Mouse (Mus musculus): Measurements from ENCODE around the gene Slc38a6. TPM values are rescaled to one million over a fixed set of nuclear protein-coding genes. Genes with fewer than 3 reads are reported as not detected.

Slc38a6 gene
- total RNA-seq, 1 experiment from 2014 or later: 5.0 TPM

- no peak for ATAC-seq (replicated peaks; ENCODE audit: insufficient number of reproducible peaks, low FRiP score, low TSS enrichment, poor library complexity, severe bottlenecking)
Observed at GRCm38 (mm10) chr12:73378724-73379355, 92.3 kb downstream of the Slc38a6 start.

GRCm38 (mm10) chr12:73380686-73381360, 94.2 kb downstream of the Slc38a6 start:
- ATAC-seq (replicated peaks; ENCODE audit: insufficient number of reproducible peaks, low FRiP score, low TSS enrichment, poor library complexity, severe bottlenecking): no peak

GRCm38 (mm10) chr12:73381452-73381851, 94.9 kb downstream of the Slc38a6 start:
- ATAC-seq (replicated peaks; ENCODE audit: insufficient number of reproducible peaks, low FRiP score, low TSS enrichment, poor library complexity, severe bottlenecking): no peak

- no peak for ATAC-seq (replicated peaks; ENCODE audit: insufficient number of reproducible peaks, low FRiP score, low TSS enrichment, poor library complexity, severe bottlenecking)
Observed at GRCm38 (mm10) chr12:73382290-73383178, 96.0 kb downstream of the Slc38a6 start.

GRCm38 (mm10) chr12:73383179-73383510, 96.6 kb downstream of the Slc38a6 start:
- no peak for ATAC-seq (replicated peaks; ENCODE audit: insufficient number of reproducible peaks, low FRiP score, low TSS enrichment, poor library complexity, severe bottlenecking)

GRCm38 (mm10) chr12:73383861-73384260, 97.3 kb downstream of the Slc38a6 start:
- ATAC-seq (replicated peaks; ENCODE audit: insufficient number of reproducible peaks, low FRiP score, low TSS enrichment, poor library complexity, severe bottlenecking): no peak

- ATAC-seq (replicated peaks; ENCODE audit: insufficient number of reproducible peaks, low FRiP score, low TSS enrichment, poor library complexity, severe bottlenecking): no peak
Observed at GRCm38 (mm10) chr12:73384747-73385146, 98.2 kb downstream of the Slc38a6 start.

GRCm38 (mm10) chr12:73392507-73392906, 105.9 kb downstream of the Slc38a6 start:
- no peak for ATAC-seq (replicated peaks; ENCODE audit: insufficient number of reproducible peaks, low FRiP score, low TSS enrichment, poor library complexity, severe bottlenecking)

- no peak for ATAC-seq (replicated peaks; ENCODE audit: insufficient number of reproducible peaks, low FRiP score, low TSS enrichment, poor library complexity, severe bottlenecking)
Observed at GRCm38 (mm10) chr12:73393018-73393417, 106.4 kb downstream of the Slc38a6 start.

GRCm38 (mm10) chr12:73393881-73394291, 107.3 kb downstream of the Slc38a6 start:
- ATAC-seq (replicated peaks; ENCODE audit: insufficient number of reproducible peaks, low FRiP score, low TSS enrichment, poor library complexity, severe bottlenecking): no peak

GRCm38 (mm10) chr12:73394571-73394970, 108.0 kb downstream of the Slc38a6 start:
- ATAC-seq (replicated peaks; ENCODE audit: insufficient number of reproducible peaks, low FRiP score, low TSS enrichment, poor library complexity, severe bottlenecking): no peak

- ATAC-seq (replicated peaks; ENCODE audit: insufficient number of reproducible peaks, low FRiP score, low TSS enrichment, poor library complexity, severe bottlenecking): no peak
Observed at GRCm38 (mm10) chr12:73399426-73399825, 112.8 kb downstream of the Slc38a6 start.

- ATAC-seq (replicated peaks; ENCODE audit: insufficient number of reproducible peaks, low FRiP score, low TSS enrichment, poor library complexity, severe bottlenecking): no peak
Observed at GRCm38 (mm10) chr12:73400481-73401025, 114.0 kb downstream of the Slc38a6 start.

GRCm38 (mm10) chr12:73401520-73402130, 115.0 kb downstream of the Slc38a6 start:
- no peak for ATAC-seq (replicated peaks; ENCODE audit: insufficient number of reproducible peaks, low FRiP score, low TSS enrichment, poor library complexity, severe bottlenecking)

- ATAC-seq (replicated peaks; ENCODE audit: insufficient number of reproducible peaks, low FRiP score, low TSS enrichment, poor library complexity, severe bottlenecking): no peak
Observed at GRCm38 (mm10) chr12:73402137-73402712, 115.6 kb downstream of the Slc38a6 start.

GRCm38 (mm10) chr12:73402851-73403665, 116.5 kb downstream of the Slc38a6 start:
- ATAC-seq (replicated peaks; ENCODE audit: insufficient number of reproducible peaks, low FRiP score, low TSS enrichment, poor library complexity, severe bottlenecking): no peak
